Mouse (Mus musculus): ENCODE measurements around the gene Tlk1.
"Not testable (repeated sequence)": the region's sequence is repeated elsewhere in the genome, so short reads cannot be mapped to it uniquely, and the experiment has no call there.

Tlk1 gene

GRCm38 (mm10) chr2:70833261-70833660 lies 7.7 kb upstream of the Tlk1 start:
- no peak for DNase-seq (ENCODE audit: low read depth, low spot score)

GRCm38 (mm10) chr2:70831709-70832350 lies 6.3 kb upstream of the Tlk1 start:
- DNase-seq (ENCODE audit: low read depth, low spot score), result no peak

GRCm38 (mm10) chr2:70830683-70831082 lies 5.2 kb upstream of the Tlk1 start:
- no peak for DNase-seq (ENCODE audit: low read depth, low spot score)

GRCm38 (mm10) chr2:70829946-70830610 lies 4.5 kb upstream of the Tlk1 start:
- DNase-seq (ENCODE audit: low read depth, low spot score), result no peak

GRCm38 (mm10) chr2:70827780-70828179 lies 2.3 kb upstream of the Tlk1 start:
- no peak for DNase-seq (ENCODE audit: low read depth, low spot score)

- DNase-seq (ENCODE audit: low read depth, low spot score), result no peak
Measured at GRCm38 (mm10) chr2:70826436-70827230, 1.1 kb upstream of the Tlk1 start.

GRCm38 (mm10) chr2:70824838-70825370 lies 624 bp downstream of the Tlk1 start:
- peak; percentile 61 for DNase-seq (ENCODE audit: low read depth, low spot score)

- peak; percentile 49 for DNase-seq (ENCODE audit: low read depth, low spot score)
Measured at GRCm38 (mm10) chr2:70823926-70824800, 1.4 kb downstream of the Tlk1 start.

GRCm38 (mm10) chr2:70823434-70823833 lies 2.1 kb downstream of the Tlk1 start:
- no peak for DNase-seq (ENCODE audit: low read depth, low spot score)

- no peak for DNase-seq (ENCODE audit: low read depth, low spot score)
Measured at GRCm38 (mm10) chr2:70816939-70817338, 8.6 kb downstream of the Tlk1 start.

GRCm38 (mm10) chr2:70816016-70816415 lies 9.5 kb downstream of the Tlk1 start:
- DNase-seq (ENCODE audit: low read depth, low spot score), result no peak

- DNase-seq (ENCODE audit: low read depth, low spot score), result no peak
Measured at GRCm38 (mm10) chr2:70813608-70814007, 11.9 kb downstream of the Tlk1 start.

GRCm38 (mm10) chr2:70811476-70811875 lies 14.1 kb downstream of the Tlk1 start:
- no peak for DNase-seq (ENCODE audit: low read depth, low spot score)

GRCm38 (mm10) chr2:70809921-70810320 lies 15.6 kb downstream of the Tlk1 start:
- DNase-seq (ENCODE audit: low read depth, low spot score), result no peak

GRCm38 (mm10) chr2:70808681-70809080 lies 16.8 kb downstream of the Tlk1 start:
- no peak for DNase-seq (ENCODE audit: low read depth, low spot score)

GRCm38 (mm10) chr2:70807678-70808077 lies 17.9 kb downstream of the Tlk1 start:
- DNase-seq (ENCODE audit: low read depth, low spot score), result not testable (repeated sequence)

- no peak for DNase-seq (ENCODE audit: low read depth, low spot score)
Measured at GRCm38 (mm10) chr2:70806020-70806419, 19.5 kb downstream of the Tlk1 start.

GRCm38 (mm10) chr2:70803696-70804095 lies 21.8 kb downstream of the Tlk1 start:
- DNase-seq (ENCODE audit: low read depth, low spot score), result not testable (repeated sequence)

GRCm38 (mm10) chr2:70802658-70803057 lies 22.9 kb downstream of the Tlk1 start:
- no peak for DNase-seq (ENCODE audit: low read depth, low spot score)

- no peak for DNase-seq (ENCODE audit: low read depth, low spot score)
Measured at GRCm38 (mm10) chr2:70801543-70801942, 24.0 kb downstream of the Tlk1 start.

- no peak for DNase-seq (ENCODE audit: low read depth, low spot score)
Measured at GRCm38 (mm10) chr2:70800396-70800795, 25.1 kb downstream of the Tlk1 start.
